8 mouse cellular contexts compared by ENCODE assay signal in genomic region chr9:102544773-102545366, GRCm38 (mm10). TPM values are rescaled to one million over a fixed set of nuclear protein-coding genes. Genes with fewer than 3 reads are reported as not detected.
A peak's percentile ranks its signal among the peaks of the same experiment; 100 is the strongest.
DNase-seq lines count a peak whose midpoint lies in the region; ATAC-seq and TF ChIP-seq lines count a peak whose summit lies in the region.

No protein-coding gene starts in this region.

- H3K4me1 ChIP-seq in embryonic fibroblast, embryonic 13.5 days (ENCODE audit: control insufficient read depth, insufficient read depth, low read length) = no peaks in the 10 kb centered on the region
- peaks cover 8 to 14% of the 10 kb centered on the region in 2 experiments for H3K4me1 ChIP-seq in heart, embryonic 14.5 days (ENCODE audit: control insufficient read depth in 2 of 2, insufficient read depth in 2 of 2, low read length in 2 of 2)
- no peaks in the 10 kb centered on the region for H3K4me1 ChIP-seq in liver, embryonic 11.5 days (replicated peaks; ENCODE audit: control insufficient read depth, insufficient read depth, low read length)
- peaks cover 8% of the 10 kb centered on the region for H3K4me1 ChIP-seq in neural tube, embryonic 11.5 days (ENCODE audit: control insufficient read depth, insufficient read depth, low read length)
- H3K4me1 ChIP-seq in stomach, embryonic 16.5 days (ENCODE audit: control insufficient read depth, insufficient read depth, low read length) = no peaks in the 10 kb centered on the region

- no peak overlapping the region for H3K9ac ChIP-seq in heart, embryonic 14.5 days (ENCODE audit: low read length)
- H3K9ac ChIP-seq in liver, embryonic 11.5 days (ENCODE audit: low read depth, low read length) = no peak overlapping the region
- H3K9ac ChIP-seq in neural tube, embryonic 11.5 days (ENCODE audit: low read length) = peak overlapping the region; percentile 64
- peak overlapping the region; percentile 14; the same call in 1 of the 2 replicates for H3K9ac ChIP-seq in stomach, embryonic 16.5 days (ENCODE audit: low read length)

- H3K79me2 ChIP-seq in C2C12 (ENCODE audit: control insufficient read depth, insufficient read depth) = no peaks in the 10 kb centered on the region

- no peak overlapping the region for H3K27ac ChIP-seq in embryonic fibroblast, embryonic 13.5 days (ENCODE audit: insufficient read depth, low read length)
- no peak overlapping the region for H3K27ac ChIP-seq in heart, embryonic 14.5 days (replicated peaks in 1 of 2; ENCODE audit: control insufficient read depth in 1 of 2, insufficient read depth in 1 of 2, low read depth in 2 of 2, low read length in 2 of 2)
- no peak overlapping the region for H3K27ac ChIP-seq in liver, embryonic 11.5 days (ENCODE audit: low read depth, low read length)
- no peak overlapping the region for H3K27ac ChIP-seq in neural tube, embryonic 11.5 days (ENCODE audit: low read depth, low read length)
- no peak overlapping the region for H3K27ac ChIP-seq in stomach, embryonic 16.5 days (ENCODE audit: low read length)

- no peaks in the 10 kb centered on the region for H3K9me3 ChIP-seq in heart, embryonic 14.5 days (ENCODE audit: control insufficient read depth, low read length)
- H3K9me3 ChIP-seq in liver, embryonic 11.5 days (ENCODE audit: control insufficient read depth, low read length) = no peaks in the 10 kb centered on the region
- H3K9me3 ChIP-seq in neural tube, embryonic 11.5 days (ENCODE audit: control insufficient read depth, low read length) = no peaks in the 10 kb centered on the region
- no peaks in the 10 kb centered on the region for H3K9me3 ChIP-seq in stomach, embryonic 16.5 days (replicated peaks; ENCODE audit: control insufficient read depth, low read length)

- no peaks in the 10 kb centered on the region for H3K79me3 ChIP-seq in C2C12 (ENCODE audit: low read depth)

- WGBS in heart, embryonic 14.5 days = 1% methylated on average over 26 of the region's 26 CpGs
- 3% methylated on average over 26 of the region's 26 CpGs for WGBS in liver, embryonic 11.5 days
- WGBS in neural tube, embryonic 11.5 days = 1% methylated on average over 26 of the region's 26 CpGs
- WGBS in stomach, embryonic 16.5 days = under 1% methylated on average over 26 of the region's 26 CpGs

- peaks cover 24% of the 10 kb centered on the region for H3K27me3 ChIP-seq in C2C12 (ENCODE audit: control insufficient read depth, insufficient read depth, insufficient read length)
- H3K27me3 ChIP-seq in heart, embryonic 14.5 days (ENCODE audit: control insufficient read depth, insufficient read depth, low read length) = peaks cover 42% of the 10 kb centered on the region
- H3K27me3 ChIP-seq in liver, embryonic 11.5 days (replicated peaks; ENCODE audit: control insufficient read depth, insufficient read depth, low read length) = peaks cover 27% of the 10 kb centered on the region
- H3K27me3 ChIP-seq in neural tube, embryonic 11.5 days (ENCODE audit: control insufficient read depth, insufficient read depth, low read length) = 0 out of 2 replicates have a peak, but pooled peaks cover 2% of the 10 kb centered on the region
- no peaks in the 10 kb centered on the region; the same call in 1 of the 2 replicates for H3K27me3 ChIP-seq in stomach, embryonic 16.5 days (ENCODE audit: control insufficient read depth, insufficient read depth, low read length)

- no peak for TF ChIP-seq POLR2A in embryonic fibroblast, embryonic 13.5 days (IDR thresholded peaks at IDR 0.05; ENCODE audit: low read depth, low read length)

- no peak overlapping the region for H3ac ChIP-seq in C2C12 (ENCODE audit: control insufficient read depth, insufficient read length, low read depth)

- no peaks in the 10 kb centered on the region for H3K36me3 ChIP-seq in C2C12 (ENCODE audit: control insufficient read depth, insufficient read depth)
- H3K36me3 ChIP-seq in heart, embryonic 14.5 days (ENCODE audit: control insufficient read depth, insufficient read depth, low read length) = no peaks in the 10 kb centered on the region
- H3K36me3 ChIP-seq in liver, embryonic 11.5 days (ENCODE audit: control insufficient read depth, insufficient read depth, low read length) = no peaks in the 10 kb centered on the region
- H3K36me3 ChIP-seq in neural tube, embryonic 11.5 days (ENCODE audit: control insufficient read depth, insufficient read depth, low read length) = no peaks in the 10 kb centered on the region
- H3K36me3 ChIP-seq in stomach, embryonic 16.5 days (ENCODE audit: control insufficient read depth, insufficient read depth, low read length) = no peaks in the 10 kb centered on the region

- no peak overlapping the region for H3K4me3 ChIP-seq in C2C12 (ENCODE audit: insufficient read depth, poor library complexity, severe bottlenecking)
- peak overlapping the region; percentile 20; the same call in 1 of the 2 replicates for H3K4me3 ChIP-seq in embryonic fibroblast, embryonic 13.5 days (ENCODE audit: insufficient read depth, low read length)
- peak overlapping the region; percentile 36 to 41 for H3K4me3 ChIP-seq in heart, embryonic 14.5 days (ENCODE audit: control insufficient read depth in 1 of 2, insufficient read depth in 1 of 2, low read depth in 1 of 2, low read length in 2 of 2)
- H3K4me3 ChIP-seq in liver, embryonic 11.5 days (ENCODE audit: low read depth, low read length) = no peak overlapping the region
- peak overlapping the region; percentile 24 for H3K4me3 ChIP-seq in neural tube, embryonic 11.5 days (ENCODE audit: low read depth, low read length)
- H3K4me3 ChIP-seq in stomach, embryonic 16.5 days (replicated peaks; ENCODE audit: low read length) = peak overlapping the region; percentile 39

- no peak for ATAC-seq in heart, embryonic 14.5 days (ENCODE audit: insufficient number of reproducible peaks, insufficient read depth, low FRiP score, low read depth)
- ATAC-seq in liver, embryonic 11.5 days (replicated peaks; ENCODE audit: low FRiP score) = no peak
- peak; percentile 64 for ATAC-seq in neural tube, embryonic 11.5 days (ENCODE audit: insufficient read depth, low FRiP score, low TSS enrichment)
- peak; percentile 35; the same call in 1 of the 2 replicates for ATAC-seq in stomach, embryonic 16.5 days (ENCODE audit: insufficient read depth, low FRiP score)

- peak; percentile 64 to 74 for DNase-seq in adrenal gland, postnatal 4 days (ENCODE audit: low spot score in 2 of 2)
- DNase-seq in kidney, postnatal 10 days = peak; percentile 86
- DNase-seq in liver, embryonic 11.5 days (ENCODE audit: low spot score) = peak; percentile 82
- DNase-seq in neural tube, embryonic 11.5 days (ENCODE audit: low spot score) = peak; percentile 91

- H3K4me2 ChIP-seq in heart, embryonic 14.5 days (ENCODE audit: low read length) = peak overlapping the region; percentile 71
- peak overlapping the region; percentile 37 for H3K4me2 ChIP-seq in liver, embryonic 11.5 days
- H3K4me2 ChIP-seq in neural tube, embryonic 11.5 days (ENCODE audit: low read depth) = peak overlapping the region; percentile 73
- H3K4me2 ChIP-seq in stomach, embryonic 16.5 days (ENCODE audit: low read depth, low read length) = peak overlapping the region; percentile 65

- TF ChIP-seq CTCF in C2C12 (IDR thresholded peaks at IDR 0.05; ENCODE audit: control insufficient read depth, insufficient read depth, insufficient read length) = peak; percentile 74
- peak; percentile 79 for TF ChIP-seq CTCF in embryonic fibroblast, embryonic 13.5 days (IDR thresholded peaks at IDR 0.05; ENCODE audit: borderline replicate concordance, insufficient read depth, low read length)

TF ChIP-seq in C2C12, 6 proteins besides CTCF, POLR2A, EP300 and RAD21:
- TF ChIP-seq USF1 (IDR thresholded peaks at IDR 0.05; ENCODE audit: low read depth) (peak; percentile 21), MAX (IDR thresholded peaks at IDR 0.05) (peak; percentile 32), MYOD1 (IDR thresholded peaks at IDR 0.05; ENCODE audit: control insufficient read depth, insufficient read length, low read depth) (no peak)
TF ChIP-seq in C2C12: peak in this region for 2.

RNA-seq across cellular contexts. Expression of gene Ky, which starts 39.3 kb away (rescaled TPM):
- polyA plus RNA-seq in C2C12 (2012; fragmentation: generic; extraction: Trizol) = not detected
- total RNA-seq in adrenal gland, postnatal 4 days (2021) = 1 to 10 TPM; 1.6 to 4.0 TPM
- polyA plus RNA-seq in embryonic fibroblast, embryonic 13.5 days (2011; ENCODE audit: insufficient read length, low read depth, missing spikeins) = not detected in 2 replicates
- 1.7 and 1.9 TPM in 2 replicates for polyA plus RNA-seq in heart, embryonic 14.5 days (2014; fragmentation: Nextera tagmentation; extraction: Ambion mirVana)
- not detected in 2 replicates for polyA plus RNA-seq in liver, embryonic 11.5 days (2014; fragmentation: Nextera tagmentation; extraction: Ambion mirVana)
- polyA plus RNA-seq in neural tube, embryonic 11.5 days (2014; fragmentation: Nextera tagmentation; extraction: Ambion mirVana) = 0.30 and 1.4 TPM in 2 replicates
- 0.16 and 0.54 TPM in 2 replicates for polyA plus RNA-seq in stomach, embryonic 16.5 days (2015; fragmentation: Nextera tagmentation; extraction: Ambion mirVana)

Comparison
In these comparisons a context has a peak if more than half of its experiments do, and no peak if none do; other contexts are left out.
1. H3K4me3 ChIP-seq: peak in embryonic fibroblast, embryonic 13.5 days (single experiment), heart, embryonic 14.5 days (2 of 2), neural tube, embryonic 11.5 days (single experiment) and stomach, embryonic 16.5 days (single experiment); none in C2C12 (single experiment) and liver, embryonic 11.5 days (single experiment).
2. ATAC-seq: peak in neural tube, embryonic 11.5 days (single experiment) and stomach, embryonic 16.5 days (single experiment); none in heart, embryonic 14.5 days (single experiment) and liver, embryonic 11.5 days (single experiment).
3. H3K9ac ChIP-seq: peak in neural tube, embryonic 11.5 days (single experiment) and stomach, embryonic 16.5 days (single experiment); none in heart, embryonic 14.5 days (single experiment) and liver, embryonic 11.5 days (single experiment).
4. Peak in every context shown above with its lines, with median percentiles within 50 percentile points of each other: DNase-seq and H3K4me2 ChIP-seq.